Mouse (Mus musculus) midbrain, postnatal 0 days (tissue): ENCODE data around the gene Sars2. TPM values are rescaled to one million over a fixed set of nuclear protein-coding genes. Genes with fewer than 3 reads are reported as not detected.

ENCODE experiments used
- ATAC-seq: fragments of 200-750 bp; cut with Nextera tagmentation; 2 replicates; pipeline ENCODE4 v1.8.0; 2017; ENCODE audit warnings: moderate number of reproducible peaks, mild to moderate bottlenecking, moderate TSS enrichment, moderate library complexity; ENCODE audit not compliant: low FRiP score
- DNase-seq: peaks from one replicate; pipeline ENCODE4 v3.0.0-alpha.2; 2015; ENCODE audit warnings: low spot score
- H3K27ac ChIP-seq: fragments of 300-500 bp; sonication (generic); 2 replicates; pipeline ENCODE4 v1.5.1; 2014; ENCODE audit warnings: low read depth, mild to moderate bottlenecking, low read length, mixed read lengths
- H3K27me3 ChIP-seq: fragments of 300-500 bp; sonication (generic); 2 replicates; pipeline ENCODE4 v1.6.1; 2014; ENCODE audit warnings: low read length, control low read depth, mixed read lengths; ENCODE audit not compliant: insufficient read depth
- H3K36me3 ChIP-seq: fragments of 300-500 bp; sonication (generic); 2 replicates; pipeline ENCODE4 v1.6.1; 2014; ENCODE audit warnings: low read length, control low read depth, mixed read lengths; ENCODE audit not compliant: insufficient read depth
- H3K4me1 ChIP-seq: fragments of 300-500 bp; sonication (generic); 2 replicates; pipeline ENCODE4 v1.6.1; 2014; ENCODE audit warnings: mild to moderate bottlenecking, control low read depth, antibody characterized with exemption, low read length, mixed read lengths; ENCODE audit not compliant: insufficient read depth
- H3K4me2 ChIP-seq: fragments of 300-500 bp; sonication (generic); 2 replicates; pipeline ENCODE4 v1.6.1; 2014; ENCODE audit warnings: low read depth, mild to moderate bottlenecking, low read length, mixed read lengths; ENCODE audit not compliant: poor library complexity, severe bottlenecking
- H3K4me3 ChIP-seq: fragments of 300-500 bp; sonication (generic); 2 replicates; pipeline ENCODE4 v1.5.1; 2014; ENCODE audit warnings: low read depth, mild to moderate bottlenecking, low read length, moderate library complexity
- H3K9ac ChIP-seq: fragments of 300-500 bp; sonication (generic); replicated peaks from 2 replicates; pipeline ENCODE4 v1.6.1; 2014; ENCODE audit warnings: mild to moderate bottlenecking, low read length, moderate library complexity, mixed read lengths; ENCODE audit not compliant: poor library complexity, severe bottlenecking
- H3K9me3 ChIP-seq: fragments of 300-500 bp; sonication (generic); 2 replicates; pipeline ENCODE4 v1.6.1; 2016; ENCODE audit warnings: low read length, control low read depth
- CTCF ChIP-seq: IDR thresholded peaks from 2 replicates; pipeline ENCODE4 v1.5.1; 2016; ENCODE audit warnings: antibody characterized with exemption, mild to moderate bottlenecking
- WGBS: fragments of 180-500 bp; shearing (Covaris S2); extraction: QIAGEN DNeasy Blood & Tissue Kit; methylation state at CpG from one replicate; pipeline ENCODE4 v1.1.7; 2014; 5-methylcytosine and 5-hydroxymethylcytosine counted together
- polyA plus RNA-seq: library from polyadenylated mRNA; unstranded; fragments of >200 nt; fragmentation: Nextera tagmentation; extraction: Ambion mirVana; gene quantifications from 2 replicates; pipeline ENCODE4 v1.2.1, GENCODE M21; 2015
- total RNA-seq: library from RNA; depleted of rRNA; stranded (reverse); fragments of >200 nt; gene quantifications from 2 replicates; pipeline ENCODE4 v1.2.3, GENCODE M21; 2014

Gene Sars2
- total and polyA plus RNA-seq, 2 experiments from 2014 or later: 16.2 to 17.8 TPM

DNA sequence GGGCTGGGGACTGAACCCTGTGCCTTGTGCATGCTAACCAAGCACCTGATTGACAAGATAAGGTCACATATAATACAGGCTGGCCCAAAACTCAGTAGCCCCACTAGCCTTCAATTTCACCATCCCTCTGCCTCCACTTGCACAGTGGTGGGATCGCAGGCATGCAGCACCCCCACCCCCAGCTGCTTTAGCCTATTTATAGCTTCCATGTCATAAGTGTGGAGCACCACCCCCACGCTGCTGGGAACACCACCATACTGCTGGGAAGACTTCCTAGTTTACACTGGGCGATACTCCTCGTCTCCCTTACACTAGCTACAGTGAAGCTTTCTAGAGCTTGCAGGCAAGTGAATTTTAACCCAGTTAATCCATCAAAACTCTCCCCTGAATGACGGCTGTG, 27.1 kb upstream of the Sars2 start:
- ATAC-seq: no peak
- 83% methylated on average over 5 of the region's 5 CpGs for WGBS
- Histone ChIP-seq H3K36me3 (no peaks in the 10 kb centered on the region), H3K27me3 (no peaks in the 10 kb centered on the region), H3K9ac (no peak overlapping the region), H3K27ac (no peak overlapping the region), H3K4me1 (no peaks in the 10 kb centered on the region), H3K4me3 (no peak overlapping the region), H3K4me2 (no peak overlapping the region), H3K9me3 (no peaks in the 10 kb centered on the region)
- DNase-seq: no peak
- TF ChIP-seq CTCF: no peak

DNA sequence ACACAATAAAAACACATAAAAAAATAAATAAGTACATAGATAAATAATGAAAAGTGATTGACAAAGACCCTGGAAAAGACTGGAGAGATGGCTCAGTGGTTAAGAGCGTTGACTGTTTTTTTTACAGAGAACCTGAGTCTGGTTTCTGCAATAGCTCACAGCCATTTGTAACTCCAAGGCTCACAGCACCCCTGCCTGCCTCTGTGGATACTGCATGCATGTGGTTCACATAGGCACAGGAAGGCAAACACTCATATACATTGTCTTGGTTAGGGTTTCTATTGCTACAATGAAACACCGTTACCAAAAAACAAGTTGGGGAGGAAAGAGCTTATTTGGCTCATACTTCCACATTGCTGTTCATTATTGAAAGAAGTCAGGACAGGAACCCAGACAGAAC, 26.2 kb upstream of the Sars2 start:
- ATAC-seq: no peak
- no peak overlapping the region for H3K27ac ChIP-seq
- H3K27me3 ChIP-seq: no peaks in the 10 kb centered on the region
- H3K4me1 ChIP-seq: no peaks in the 10 kb centered on the region
- WGBS: 97% methylated on average over 2 of the region's 2 CpGs
- H3K9me3 ChIP-seq: no peaks in the 10 kb centered on the region
- no peaks in the 10 kb centered on the region for H3K36me3 ChIP-seq
- no peak overlapping the region for H3K4me2 ChIP-seq
- H3K4me3 ChIP-seq: no peak overlapping the region
- TF ChIP-seq CTCF: peak; percentile 38; the same call in 1 of the 2 replicates
- no peak for DNase-seq
- H3K9ac ChIP-seq: no peak overlapping the region

- 5% methylated on average over 36 of the region's 36 CpGs for WGBS
- ATAC-seq (0 out of 2 replicates have a peak, but pooled peaks have one; percentile 60), DNase-seq (no peak)
- H3K27ac ChIP-seq: no peak within 1 kb of the TSS
- peak within 1 kb of the TSS; percentile 5; the same call in 1 of the 2 replicates for H3K9ac ChIP-seq
- H3K9me3 ChIP-seq: no peaks in the 10 kb centered on the region
- peak within 1 kb of the TSS; percentile 64 for H3K4me2 ChIP-seq
- no peak; the same call in 1 of the 2 replicates for TF ChIP-seq CTCF
- no peaks in the 10 kb centered on the region for H3K4me1 ChIP-seq
- H3K36me3 ChIP-seq: no peaks in the 10 kb centered on the region
- no peaks in the 10 kb centered on the region for H3K27me3 ChIP-seq
- H3K4me3 ChIP-seq: peak within 1 kb of the TSS; percentile 34
Observed at GRCm38 (mm10) chr7:28716590-28717281, 25.1 kb upstream of the Sars2 start, which contains the start of gene Fbxo17. TSS of gene Fbxo17 (plus strand) at chr7:28716804.

DNA sequence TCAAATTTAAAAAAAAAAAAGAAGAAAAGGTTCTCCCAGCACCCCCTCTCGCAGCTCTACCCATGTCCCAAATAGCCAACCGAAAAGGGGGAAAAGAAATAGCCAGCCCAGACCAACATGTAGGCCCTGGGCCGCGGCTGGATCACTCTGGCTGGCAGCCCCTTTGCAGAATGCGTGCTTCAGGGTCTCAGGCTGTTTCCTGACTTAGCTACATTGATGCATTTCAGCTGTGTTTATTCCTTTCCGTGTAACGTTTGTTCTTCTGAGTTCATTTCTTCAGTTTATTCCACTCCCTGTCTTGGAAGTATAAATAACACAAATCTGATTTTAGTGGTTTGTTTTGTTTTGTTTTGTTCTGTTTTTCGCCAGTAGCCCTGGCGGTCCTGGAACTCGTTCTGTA, 24.1 kb upstream of the Sars2 start:
- WGBS: 87% methylated on average over 10 of the region's 10 CpGs
- H3K27me3 ChIP-seq: no peaks in the 10 kb centered on the region
- no peak overlapping the region for H3K4me2 ChIP-seq
- DNase-seq: no peak
- no peak overlapping the region for H3K4me3 ChIP-seq
- H3K4me1 ChIP-seq: no peaks in the 10 kb centered on the region
- no peak overlapping the region for H3K27ac ChIP-seq
- ATAC-seq: no peak
- no peaks in the 10 kb centered on the region for H3K36me3 ChIP-seq
- no peaks in the 10 kb centered on the region for H3K9me3 ChIP-seq
- no peak for TF ChIP-seq CTCF
- no peak overlapping the region for H3K9ac ChIP-seq

GRCm38 (mm10) chr7:28719159-28719558, 22.6 kb upstream of the Sars2 start:
- TF ChIP-seq CTCF: no peak
- DNase-seq (no peak), ATAC-seq (no peak)
- H3K4me1 ChIP-seq: no peaks in the 10 kb centered on the region
- no peaks in the 10 kb centered on the region for H3K9me3 ChIP-seq
- H3K27ac ChIP-seq: no peak overlapping the region
- 71% methylated on average over 4 of the region's 4 CpGs for WGBS
- no peak overlapping the region for H3K4me2 ChIP-seq
- H3K27me3 ChIP-seq: no peaks in the 10 kb centered on the region
- H3K9ac ChIP-seq: no peak overlapping the region
- no peak overlapping the region for H3K4me3 ChIP-seq
- no peaks in the 10 kb centered on the region for H3K36me3 ChIP-seq

- TF ChIP-seq CTCF: no peak
- Histone ChIP-seq H3K9ac (no peak overlapping the region), H3K9me3 (no peaks in the 10 kb centered on the region), H3K4me1 (no peaks in the 10 kb centered on the region), H3K27ac (no peak overlapping the region), H3K4me3 (no peak overlapping the region), H3K36me3 (no peaks in the 10 kb centered on the region), H3K4me2 (no peak overlapping the region), H3K27me3 (no peaks in the 10 kb centered on the region)
- 87% methylated on average over 2 of the region's 2 CpGs for WGBS
- DNase-seq (no peak), ATAC-seq (no peak)
Observed at GRCm38 (mm10) chr7:28719650-28720049, 22.1 kb upstream of the Sars2 start.
